Mouse (Mus musculus): ENCODE measurements around the gene Eml4. TPM values are rescaled to one million over a fixed set of nuclear protein-coding genes. Genes with fewer than 3 reads are reported as not detected.

The Eml4 gene
- total and polyA plus RNA-seq, 2 experiments, result 4.1 to 8.1 TPM

- H3K27me3 ChIP-seq (ENCODE audit: control insufficient read depth, insufficient read depth, low read length), result no peaks in the 10 kb centered on the region
- DNase-seq (ENCODE audit: extremely low read depth, low read depth, low spot score), result no peak
- WGBS, result 85% methylated on average over 3 of the region's 3 CpGs
- peaks cover 16% of the 10 kb centered on the region for H3K4me1 ChIP-seq (ENCODE audit: control insufficient read depth, insufficient read depth, low read length)
- no peak overlapping the region for H3K27ac ChIP-seq (replicated peaks; ENCODE audit: insufficient read depth, low read depth, low read length)
- H3K36me3 ChIP-seq (ENCODE audit: control insufficient read depth, insufficient read depth, low read length), result no peaks in the 10 kb centered on the region
- TF ChIP-seq CTCF (IDR thresholded peaks at IDR 0.05; ENCODE audit: low read depth, low read length), result no peak
- TF ChIP-seq POLR2A (IDR thresholded peaks at IDR 0.05; ENCODE audit: extremely low read depth, insufficient read depth, low read length), result no peak
- H3K4me3 ChIP-seq (ENCODE audit: insufficient read depth, low read depth, low read length), result no peak overlapping the region
- peaks cover 27% of the 10 kb centered on the region for H3K79me2 ChIP-seq (ENCODE audit: control insufficient read depth, insufficient read depth, low read length)
- no peak overlapping the region for H3K9ac ChIP-seq (ENCODE audit: low read depth, low read length)
Observed at GRCm38 (mm10) chr17:83379791-83380190, 29.1 kb downstream of the Eml4 start.

- 64% methylated on average over 5 of the region's 5 CpGs for WGBS
- H3K79me2 ChIP-seq (ENCODE audit: control insufficient read depth, insufficient read depth, low read length), result peaks cover 35% of the 10 kb centered on the region
Observed at GRCm38 (mm10) chr17:83382752-83383151, 32.0 kb downstream of the Eml4 start.

GRCm38 (mm10) chr17:83384981-83385380 lies 34.2 kb downstream of the Eml4 start:
- no peak for TF ChIP-seq CTCF (IDR thresholded peaks at IDR 0.05; ENCODE audit: low read depth, low read length)
- no peak for TF ChIP-seq POLR2A (IDR thresholded peaks at IDR 0.05; ENCODE audit: extremely low read depth, insufficient read depth, low read length)
- peak; percentile 41 for DNase-seq (ENCODE audit: extremely low read depth, low read depth, low spot score)
- peaks cover 7% of the 10 kb centered on the region for H3K4me1 ChIP-seq (ENCODE audit: control insufficient read depth, insufficient read depth, low read length)
- H3K9ac ChIP-seq (ENCODE audit: low read depth, low read length), result no peak overlapping the region
- no peak overlapping the region for H3K27ac ChIP-seq (replicated peaks; ENCODE audit: insufficient read depth, low read depth, low read length)
- 67% methylated on average over 2 of the region's 2 CpGs for WGBS
- no peaks in the 10 kb centered on the region for H3K36me3 ChIP-seq (ENCODE audit: control insufficient read depth, insufficient read depth, low read length)
- H3K79me2 ChIP-seq (ENCODE audit: control insufficient read depth, insufficient read depth, low read length), result peaks cover 23% of the 10 kb centered on the region; the same call in 1 of the 2 replicates
- no peaks in the 10 kb centered on the region for H3K27me3 ChIP-seq (ENCODE audit: control insufficient read depth, insufficient read depth, low read length)
- H3K4me3 ChIP-seq (ENCODE audit: insufficient read depth, low read depth, low read length), result no peak overlapping the region

More at GRCm38 (mm10) chr17:83382752-83383151, 32.0 kb downstream of the Eml4 start:
- Histone ChIP-seq H3K9ac (ENCODE audit: low read depth, low read length) (no peak overlapping the region), H3K27me3 (ENCODE audit: control insufficient read depth, insufficient read depth, low read length) (no peaks in the 10 kb centered on the region), H3K4me1 (ENCODE audit: control insufficient read depth, insufficient read depth, low read length) (peaks cover 8% of the 10 kb centered on the region), H3K27ac (replicated peaks; ENCODE audit: insufficient read depth, low read depth, low read length) (no peak overlapping the region), H3K36me3 (ENCODE audit: control insufficient read depth, insufficient read depth, low read length) (no peaks in the 10 kb centered on the region), H3K4me3 (ENCODE audit: insufficient read depth, low read depth, low read length) (no peak overlapping the region)
- DNase-seq (ENCODE audit: extremely low read depth, low read depth, low spot score), result peak; percentile 74
- TF ChIP-seq CTCF (IDR thresholded peaks at IDR 0.05; ENCODE audit: low read depth, low read length) (no peak), POLR2A (IDR thresholded peaks at IDR 0.05; ENCODE audit: extremely low read depth, insufficient read depth, low read length) (no peak)

- no peak overlapping the region for H3K4me3 ChIP-seq (ENCODE audit: insufficient read depth, low read depth, low read length)
Observed at GRCm38 (mm10) chr17:83387161-83387560, 36.4 kb downstream of the Eml4 start.

GRCm38 (mm10) chr17:83394013-83394412 lies 43.3 kb downstream of the Eml4 start:
- H3K79me2 ChIP-seq (ENCODE audit: control insufficient read depth, insufficient read depth, low read length), result peaks cover 21% of the 10 kb centered on the region; the same call in 1 of the 2 replicates
- H3K4me1 ChIP-seq (ENCODE audit: control insufficient read depth, insufficient read depth, low read length), result peaks cover 2% of the 10 kb centered on the region; the same call in 1 of the 2 replicates
- TF ChIP-seq CTCF (IDR thresholded peaks at IDR 0.05; ENCODE audit: low read depth, low read length) (no peak), POLR2A (IDR thresholded peaks at IDR 0.05; ENCODE audit: extremely low read depth, insufficient read depth, low read length) (no peak)
- no peak overlapping the region for H3K27ac ChIP-seq (replicated peaks; ENCODE audit: insufficient read depth, low read depth, low read length)
- H3K27me3 ChIP-seq (ENCODE audit: control insufficient read depth, insufficient read depth, low read length), result no peaks in the 10 kb centered on the region
- no peaks in the 10 kb centered on the region for H3K36me3 ChIP-seq (ENCODE audit: control insufficient read depth, insufficient read depth, low read length)
- no peak for DNase-seq (ENCODE audit: extremely low read depth, low read depth, low spot score)
- 82% methylated on average over 3 of the region's 3 CpGs for WGBS
- no peak overlapping the region for H3K9ac ChIP-seq (ENCODE audit: low read depth, low read length)
- H3K4me3 ChIP-seq (ENCODE audit: insufficient read depth, low read depth, low read length), result no peak overlapping the region

More at GRCm38 (mm10) chr17:83387161-83387560, 36.4 kb downstream of the Eml4 start:
- H3K27ac ChIP-seq (replicated peaks; ENCODE audit: insufficient read depth, low read depth, low read length), result no peak overlapping the region
- no peak for DNase-seq (ENCODE audit: extremely low read depth, low read depth, low spot score)
- H3K27me3 ChIP-seq (ENCODE audit: control insufficient read depth, insufficient read depth, low read length), result no peaks in the 10 kb centered on the region
- H3K4me1 ChIP-seq (ENCODE audit: control insufficient read depth, insufficient read depth, low read length), result peaks cover 4% of the 10 kb centered on the region; the same call in 1 of the 2 replicates
- H3K79me2 ChIP-seq (ENCODE audit: control insufficient read depth, insufficient read depth, low read length), result peaks cover 28% of the 10 kb centered on the region; the same call in 1 of the 2 replicates
- no peaks in the 10 kb centered on the region for H3K36me3 ChIP-seq (ENCODE audit: control insufficient read depth, insufficient read depth, low read length)
- WGBS, result 86% methylated on average over 3 of the region's 3 CpGs
- TF ChIP-seq CTCF (IDR thresholded peaks at IDR 0.05; ENCODE audit: low read depth, low read length), result peak; percentile 31; the same call in 1 of the 2 replicates
- TF ChIP-seq POLR2A (IDR thresholded peaks at IDR 0.05; ENCODE audit: extremely low read depth, insufficient read depth, low read length), result no peak
- H3K9ac ChIP-seq (ENCODE audit: low read depth, low read length), result no peak overlapping the region

GRCm38 (mm10) chr17:83397571-83398100 lies 46.9 kb downstream of the Eml4 start:
- H3K4me3 ChIP-seq (ENCODE audit: insufficient read depth, low read depth, low read length), result no peak overlapping the region
- H3K9ac ChIP-seq (ENCODE audit: low read depth, low read length), result no peak overlapping the region
- no peaks in the 10 kb centered on the region for H3K27me3 ChIP-seq (ENCODE audit: control insufficient read depth, insufficient read depth, low read length)

More at GRCm38 (mm10) chr17:83397571-83398100, 46.9 kb downstream of the Eml4 start:
- WGBS, result 64% methylated on average over 6 of the region's 6 CpGs
- no peak for TF ChIP-seq POLR2A (IDR thresholded peaks at IDR 0.05; ENCODE audit: extremely low read depth, insufficient read depth, low read length)
- no peak for TF ChIP-seq CTCF (IDR thresholded peaks at IDR 0.05; ENCODE audit: low read depth, low read length)
- no peaks in the 10 kb centered on the region for H3K36me3 ChIP-seq (ENCODE audit: control insufficient read depth, insufficient read depth, low read length)
- DNase-seq (ENCODE audit: extremely low read depth, low read depth, low spot score), result peak; percentile 19
- H3K79me2 ChIP-seq (ENCODE audit: control insufficient read depth, insufficient read depth, low read length), result peaks cover 17% of the 10 kb centered on the region
- peaks cover 2% of the 10 kb centered on the region; the same call in 1 of the 2 replicates for H3K4me1 ChIP-seq (ENCODE audit: control insufficient read depth, insufficient read depth, low read length)
- H3K27ac ChIP-seq (replicated peaks; ENCODE audit: insufficient read depth, low read depth, low read length), result peak overlapping the region; percentile 24
